Mouse (Mus musculus) CD8-positive naive resting alpha-beta T cell, adult 2 months (primary cell): ENCODE results near the gene Fbxl19.

Experiments used
- DNase-seq, 2 experiments: peaks; one replicate each; pipeline ENCODE4 v3.0.0; 2022; ENCODE audit warnings: low read depth in 2 of 2, low spot score in 2 of 2

Fbxl19 gene

GRCm38 (mm10) chr7:127800435-127801009 lies 56.2 kb downstream of the Fbxl19 start, which contains the start of gene Hsd3b7:
TSS of gene Hsd3b7 (plus strand) at chr7:127800604.
- DNase-seq = peak; percentile 66 to 81

- no peak for DNase-seq
Observed at GRCm38 (mm10) chr7:127801010-127801621, 56.8 kb downstream of the Fbxl19 start.

- DNase-seq = no peak
Observed at GRCm38 (mm10) chr7:127802313-127802712, 58.0 kb downstream of the Fbxl19 start.

GRCm38 (mm10) chr7:127808821-127809220 lies 64.5 kb downstream of the Fbxl19 start:
- DNase-seq = no peak

- no peak for DNase-seq
Observed at GRCm38 (mm10) chr7:127809846-127810245, 65.5 kb downstream of the Fbxl19 start.

- DNase-seq = no peak
Observed at GRCm38 (mm10) chr7:127810650-127811049, 66.3 kb downstream of the Fbxl19 start.

GRCm38 (mm10) chr7:127811240-127811639 lies 66.9 kb downstream of the Fbxl19 start:
- no peak for DNase-seq

- DNase-seq = no peak
Observed at GRCm38 (mm10) chr7:127812292-127812691, 67.9 kb downstream of the Fbxl19 start.

- no peak for DNase-seq
Observed at GRCm38 (mm10) chr7:127813821-127814220, 69.5 kb downstream of the Fbxl19 start.

- no peak for DNase-seq
Observed at GRCm38 (mm10) chr7:127814241-127814921, 70.0 kb downstream of the Fbxl19 start.

GRCm38 (mm10) chr7:127815116-127815665 lies 70.8 kb downstream of the Fbxl19 start:
- DNase-seq = no peak

- DNase-seq = no peak
Observed at GRCm38 (mm10) chr7:127815954-127816821, 71.8 kb downstream of the Fbxl19 start.

- DNase-seq = no peak
Observed at GRCm38 (mm10) chr7:127817053-127817452, 72.7 kb downstream of the Fbxl19 start.

GRCm38 (mm10) chr7:127817776-127818175 lies 73.4 kb downstream of the Fbxl19 start:
- no peak for DNase-seq
